Mouse (Mus musculus): ENCODE measurements around the gene Plxna1. TPM values are rescaled to one million over a fixed set of nuclear protein-coding genes. Genes with fewer than 3 reads are reported as not detected.

The Plxna1 gene
- polyA plus RNA-seq, 1 experiment from 2014 or later: 6.7 TPM

DNA sequence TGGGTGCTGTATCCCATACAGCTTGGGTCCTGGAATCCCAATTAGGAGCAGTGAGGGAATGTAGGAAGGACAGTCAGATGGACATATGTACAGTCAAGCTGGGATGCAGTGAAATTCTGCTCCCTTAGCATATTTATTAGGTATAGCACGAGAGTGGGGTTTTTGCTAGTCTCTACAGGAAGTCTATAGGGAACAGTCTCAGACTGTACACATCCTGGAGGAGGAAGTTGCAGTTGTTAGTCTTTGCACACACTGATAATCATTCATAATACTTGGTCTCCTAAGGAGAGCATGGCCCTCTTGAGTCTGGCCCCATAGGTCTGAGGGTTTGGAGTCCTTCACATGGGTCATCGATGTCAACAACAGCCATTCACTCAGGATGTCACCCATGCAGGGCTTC lies 50.9 kb downstream of the Plxna1 start:
- Histone ChIP-seq H3K27me3 (replicated peaks) (0 out of 2 replicates have a peak, but pooled peaks cover 14% of the 10 kb centered on the region), H3K4me1 (no peaks in the 10 kb centered on the region)
- ATAC-seq: no peak

DNA sequence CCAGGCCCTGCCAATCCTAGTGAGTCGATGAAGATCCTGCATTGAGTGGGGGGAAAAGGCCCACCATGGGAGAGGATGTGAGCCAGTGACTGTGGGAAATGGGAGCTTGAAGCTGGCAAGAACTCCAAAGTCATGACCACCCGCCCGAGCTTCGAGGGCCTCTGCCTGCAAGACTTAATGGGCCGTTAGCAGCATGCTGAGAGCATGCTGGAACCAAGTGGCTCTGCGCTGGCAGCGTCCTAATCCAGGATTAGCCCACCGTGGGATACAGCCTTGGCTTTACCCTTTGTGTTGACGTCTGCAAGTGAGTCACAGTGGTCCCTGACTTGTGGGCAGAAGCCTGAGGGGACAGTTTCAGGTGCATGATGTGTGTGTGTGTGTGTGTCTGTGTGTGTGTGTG lies 52.2 kb downstream of the Plxna1 start:
- Histone ChIP-seq H3K4me3 (no peak overlapping the region), H3K36me3 (no peaks in the 10 kb centered on the region), H3K9ac (no peak overlapping the region), H3K9me3 (replicated peaks) (no peaks in the 10 kb centered on the region), H3K27me3 (replicated peaks) (0 out of 2 replicates have a peak, but pooled peaks cover 14% of the 10 kb centered on the region), H3K4me1 (no peaks in the 10 kb centered on the region), H3K4me2 (no peak overlapping the region), H3K27ac (no peak overlapping the region)
- no peak for ATAC-seq
- 38% methylated on average over 9 of the region's 9 CpGs for WGBS (ENCODE audit: insufficient replicate concordance)

More for the DNA sequence above, 50.9 kb downstream of the Plxna1 start:
- Histone ChIP-seq H3K4me2 (no peak overlapping the region), H3K27ac (no peak overlapping the region), H3K9me3 (replicated peaks) (no peaks in the 10 kb centered on the region), H3K4me3 (no peak overlapping the region), H3K9ac (no peak overlapping the region), H3K36me3 (no peaks in the 10 kb centered on the region)
- 37% methylated on average over 2 of the region's 2 CpGs for WGBS (ENCODE audit: insufficient replicate concordance)

DNA sequence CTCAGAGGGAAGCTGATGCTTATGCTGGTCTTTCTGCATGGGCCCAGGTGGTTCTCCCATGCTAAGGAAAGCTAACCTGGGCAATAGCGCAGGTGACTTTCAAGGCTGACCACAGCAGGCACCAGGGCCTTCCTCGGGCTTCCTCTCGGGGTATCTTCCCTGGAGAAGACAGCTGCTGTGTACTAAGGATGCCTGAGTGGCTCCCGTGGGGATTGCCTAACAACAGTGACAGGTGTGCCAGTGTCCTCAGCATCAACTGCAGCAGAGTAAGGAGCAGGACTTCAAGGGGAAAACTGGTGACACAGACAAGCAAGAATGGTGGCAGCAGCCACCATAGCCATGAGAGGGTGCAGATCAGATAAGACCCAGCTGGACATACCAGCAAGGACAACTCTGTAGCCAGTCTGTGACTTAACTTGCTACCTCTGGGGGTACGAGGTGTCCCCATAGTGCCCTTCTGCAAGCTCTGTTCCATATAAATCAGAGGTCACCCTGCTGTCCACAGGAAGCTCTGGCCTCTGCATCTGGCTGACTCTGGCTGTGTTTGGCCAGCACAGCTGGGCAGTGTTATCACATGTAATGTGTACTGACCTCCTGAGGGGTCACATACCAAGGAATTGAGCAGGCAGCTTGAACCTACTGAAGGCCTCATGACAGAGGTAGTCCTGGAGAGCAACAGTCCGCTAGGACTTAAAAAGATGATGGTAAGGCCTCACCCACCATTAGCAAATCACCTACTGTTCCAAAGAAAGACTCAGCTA lies 54.0 kb downstream of the Plxna1 start:
- Histone ChIP-seq H3K36me3 (no peaks in the 10 kb centered on the region), H3K4me2 (no peak overlapping the region), H3K4me3 (no peak overlapping the region), H3K27me3 (replicated peaks) (0 out of 2 replicates have a peak, but pooled peaks cover 14% of the 10 kb centered on the region), H3K9ac (no peak overlapping the region), H3K27ac (no peak overlapping the region), H3K9me3 (replicated peaks) (no peaks in the 10 kb centered on the region), H3K4me1 (no peaks in the 10 kb centered on the region)
- WGBS (ENCODE audit: insufficient replicate concordance): 64% methylated on average over 6 of the region's 6 CpGs
- ATAC-seq: no peak

GRCm38 (mm10) chr6:89304375-89305058 lies 57.9 kb downstream of the Plxna1 start:
- Histone ChIP-seq H3K36me3 (no peaks in the 10 kb centered on the region), H3K4me1 (no peaks in the 10 kb centered on the region), H3K4me2 (no peak overlapping the region), H3K27ac (no peak overlapping the region), H3K9ac (no peak overlapping the region), H3K27me3 (replicated peaks) (0 out of 2 replicates have a peak, but pooled peaks cover 3% of the 10 kb centered on the region), H3K9me3 (replicated peaks) (no peaks in the 10 kb centered on the region), H3K4me3 (no peak overlapping the region)
- ATAC-seq: no peak
- 64% methylated on average over 3 of the region's 3 CpGs for WGBS (ENCODE audit: insufficient replicate concordance)

GRCm38 (mm10) chr6:89299818-89300217 lies 62.6 kb downstream of the Plxna1 start:
- Histone ChIP-seq H3K27ac (no peak overlapping the region), H3K4me2 (no peak overlapping the region), H3K4me3 (no peak overlapping the region), H3K9me3 (replicated peaks) (no peaks in the 10 kb centered on the region), H3K36me3 (no peaks in the 10 kb centered on the region), H3K9ac (no peak overlapping the region), H3K27me3 (replicated peaks) (0 out of 2 replicates have a peak, but pooled peaks cover 8% of the 10 kb centered on the region), H3K4me1 (no peaks in the 10 kb centered on the region)
- ATAC-seq: no peak
- 33% methylated on average over 9 of the region's 9 CpGs for WGBS (ENCODE audit: insufficient replicate concordance)

- Histone ChIP-seq H3K4me1 (no peaks in the 10 kb centered on the region), H3K27ac (no peak overlapping the region), H3K4me3 (no peak overlapping the region), H3K9ac (no peak overlapping the region), H3K9me3 (replicated peaks) (no peaks in the 10 kb centered on the region), H3K36me3 (no peaks in the 10 kb centered on the region), H3K27me3 (replicated peaks) (0 out of 2 replicates have a peak, but pooled peaks cover 17% of the 10 kb centered on the region), H3K4me2 (no peak overlapping the region)
- WGBS (ENCODE audit: insufficient replicate concordance): 57% methylated on average over 15 of the region's 15 CpGs
- no peak for ATAC-seq
Measured at GRCm38 (mm10) chr6:89296909-89297695, 65.3 kb downstream of the Plxna1 start.

GRCm38 (mm10) chr6:89296001-89296709 lies 66.3 kb downstream of the Plxna1 start:
- no peak for ATAC-seq
- WGBS (ENCODE audit: insufficient replicate concordance): 38% methylated on average over 8 of the region's 8 CpGs

DNA sequence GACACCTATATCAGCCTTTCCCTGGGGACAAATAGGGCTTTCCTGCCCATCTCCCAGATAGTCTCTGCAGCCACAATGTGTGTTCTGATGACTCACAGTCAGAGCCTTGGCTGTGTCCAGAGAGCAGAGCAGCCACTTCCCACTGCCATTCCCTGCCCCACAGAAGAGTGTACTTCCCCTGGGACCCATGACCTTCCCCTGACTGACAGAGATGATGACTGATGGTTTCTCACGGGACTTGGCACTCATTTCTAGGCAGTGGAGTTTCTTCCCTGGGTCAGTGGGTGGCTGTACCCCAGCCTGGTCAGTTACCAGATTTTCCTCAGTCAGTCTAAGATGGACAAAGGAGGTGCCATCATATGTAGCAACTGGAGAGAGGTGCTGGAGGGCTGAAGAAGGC lies 67.8 kb downstream of the Plxna1 start:
- Histone ChIP-seq H3K4me3 (no peak overlapping the region), H3K27me3 (replicated peaks) (0 out of 2 replicates have a peak, but pooled peaks cover 17% of the 10 kb centered on the region), H3K4me1 (no peaks in the 10 kb centered on the region), H3K9me3 (replicated peaks) (no peaks in the 10 kb centered on the region), H3K4me2 (no peak overlapping the region), H3K36me3 (no peaks in the 10 kb centered on the region), H3K27ac (no peak overlapping the region), H3K9ac (no peak overlapping the region)
- no peak for ATAC-seq
- 19% methylated on average over 1 of the region's 1 CpGs for WGBS (ENCODE audit: insufficient replicate concordance)

More at GRCm38 (mm10) chr6:89296001-89296709, 66.3 kb downstream of the Plxna1 start:
- Histone ChIP-seq H3K9ac (no peak overlapping the region), H3K9me3 (replicated peaks) (no peaks in the 10 kb centered on the region), H3K4me2 (no peak overlapping the region), H3K27me3 (replicated peaks) (0 out of 2 replicates have a peak, but pooled peaks cover 17% of the 10 kb centered on the region), H3K27ac (no peak overlapping the region), H3K4me1 (no peaks in the 10 kb centered on the region), H3K4me3 (no peak overlapping the region), H3K36me3 (no peaks in the 10 kb centered on the region)

DNA sequence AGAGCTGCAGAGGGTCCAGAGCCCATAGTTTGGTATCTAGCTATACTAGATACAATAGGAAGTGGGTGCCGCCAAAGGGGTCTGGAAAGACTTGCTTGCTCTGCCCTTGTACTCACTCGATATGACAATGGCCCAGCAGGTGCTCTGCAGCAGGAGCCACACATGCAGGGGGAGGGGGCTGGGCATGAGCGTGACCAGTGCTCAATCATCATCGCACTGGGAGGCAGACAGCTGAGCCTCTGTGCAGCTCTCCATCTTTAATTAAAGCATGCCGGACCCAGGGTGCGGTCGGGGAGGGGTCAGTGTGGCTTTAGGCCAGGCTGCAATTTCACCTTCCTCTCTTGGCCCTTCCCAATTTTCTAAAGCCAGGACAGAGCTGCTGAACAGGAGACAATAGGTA lies 70.9 kb downstream of the Plxna1 start:
- ATAC-seq: no peak
- WGBS (ENCODE audit: insufficient replicate concordance): 54% methylated on average over 7 of the region's 7 CpGs
- H3K4me3 ChIP-seq: no peak overlapping the region
- peaks cover 12% of the 10 kb centered on the region; the same call in 1 of the 2 replicates for H3K27me3 ChIP-seq (replicated peaks)
- H3K27ac ChIP-seq: no peak overlapping the region
- no peak overlapping the region for H3K4me2 ChIP-seq
- H3K4me1 ChIP-seq: no peaks in the 10 kb centered on the region
- no peaks in the 10 kb centered on the region for H3K9me3 ChIP-seq (replicated peaks)
- no peak overlapping the region for H3K9ac ChIP-seq
- H3K36me3 ChIP-seq: no peaks in the 10 kb centered on the region

DNA sequence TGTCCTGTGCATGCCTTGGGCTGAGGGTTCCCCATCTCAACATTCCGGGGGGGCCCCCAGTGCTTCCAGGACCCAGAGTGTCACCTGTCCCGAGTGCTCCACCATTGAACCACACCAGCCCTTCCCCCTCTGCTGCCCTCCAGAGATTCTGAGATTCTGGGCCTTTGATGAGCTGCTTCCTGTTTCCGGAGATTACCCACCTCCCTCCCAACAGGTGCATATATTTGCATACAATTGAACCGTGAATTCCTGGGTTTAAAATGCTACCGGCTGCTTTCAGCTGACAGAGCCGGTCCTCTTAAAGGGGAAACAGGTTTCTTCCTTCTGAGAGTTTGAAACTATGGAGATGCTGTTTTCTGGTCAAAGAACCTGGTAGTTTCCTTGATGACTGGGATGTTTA lies 74.3 kb downstream of the Plxna1 start:
- Histone ChIP-seq H3K4me3 (no peak overlapping the region), H3K4me1 (no peaks in the 10 kb centered on the region), H3K9me3 (replicated peaks) (0 out of 2 replicates have a peak, but pooled peaks cover under 1% of the 10 kb centered on the region), H3K9ac (no peak overlapping the region), H3K27me3 (replicated peaks) (peaks cover 15% of the 10 kb centered on the region), H3K4me2 (no peak overlapping the region), H3K27ac (no peak overlapping the region), H3K36me3 (no peaks in the 10 kb centered on the region)
- WGBS (ENCODE audit: insufficient replicate concordance): 20% methylated on average over 6 of the region's 6 CpGs
- ATAC-seq: no peak

- Histone ChIP-seq H3K36me3 (no peaks in the 10 kb centered on the region), H3K27ac (no peak overlapping the region), H3K9ac (no peak overlapping the region), H3K4me3 (no peak overlapping the region), H3K4me1 (no peaks in the 10 kb centered on the region), H3K4me2 (no peak overlapping the region), H3K9me3 (replicated peaks) (0 out of 2 replicates have a peak, but pooled peaks cover 4% of the 10 kb centered on the region), H3K27me3 (replicated peaks) (peaks cover 12% of the 10 kb centered on the region)
- ATAC-seq: peak; percentile 48; the same call in 1 of the 2 replicates
- 39% methylated on average over 6 of the region's 6 CpGs for WGBS (ENCODE audit: insufficient replicate concordance)
Measured at GRCm38 (mm10) chr6:89286700-89287428, 75.6 kb downstream of the Plxna1 start.
